Mouse (Mus musculus): ENCODE data around the gene Scyl1. TPM values are rescaled to one million over a fixed set of nuclear protein-coding genes. Genes with fewer than 3 reads are reported as not detected.

Scyl1 gene
- polyA plus RNA-seq, 1 experiment from 2014 or later: 86.3 TPM

GRCm38 (mm10) chr19:5756321-5756985 is 14.8 kb downstream of the Scyl1 start:
- H3K4me3 ChIP-seq (ENCODE audit: low read depth, low read length): no peak overlapping the region
- H3K36me3 ChIP-seq (ENCODE audit: control insufficient read depth, insufficient read depth, low read length): peaks cover 24% of the 10 kb centered on the region
- peaks cover 6% of the 10 kb centered on the region; the same call in 1 of the 2 replicates for H3K4me1 ChIP-seq (ENCODE audit: control insufficient read depth, insufficient read depth, low read length)
- no peaks in the 10 kb centered on the region for H3K9me3 ChIP-seq (replicated peaks; ENCODE audit: control insufficient read depth, low read length, poor library complexity, severe bottlenecking)
- peak; percentile 37; the same call in 1 of the 2 replicates for ATAC-seq
- 12% methylated on average over 28 of the region's 29 CpGs for WGBS
- peak overlapping the region; percentile 42; the same call in 1 of the 2 replicates for H3K9ac ChIP-seq (ENCODE audit: low read depth, low read length)
- H3K27me3 ChIP-seq (ENCODE audit: control insufficient read depth, insufficient read depth, low read depth, low read length): peaks cover 35% of the 10 kb centered on the region
- H3K4me2 ChIP-seq (ENCODE audit: low read length): peak overlapping the region; percentile 22; the same call in 1 of the 2 replicates
- no peak overlapping the region for H3K27ac ChIP-seq (ENCODE audit: low read length)

DNA sequence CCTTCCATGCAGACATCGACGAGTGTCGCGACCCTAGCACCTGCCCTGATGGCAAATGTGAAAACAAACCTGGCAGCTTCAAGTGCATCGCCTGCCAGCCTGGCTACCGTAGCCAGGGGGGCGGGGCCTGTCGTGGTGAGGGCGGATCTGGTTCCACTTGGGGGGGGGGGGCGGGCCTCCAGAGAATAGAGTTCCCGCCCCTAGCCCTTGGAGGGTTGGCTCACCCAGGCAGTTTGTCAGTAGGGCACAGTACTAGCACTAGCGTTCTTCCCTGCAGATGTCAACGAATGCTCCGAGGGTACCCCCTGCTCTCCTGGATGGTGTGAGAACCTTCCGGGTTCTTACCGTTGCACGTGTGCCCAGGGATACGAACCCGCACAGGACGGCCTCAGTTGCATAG is 19.5 kb downstream of the Scyl1 start:
- H3K9me3 ChIP-seq (replicated peaks; ENCODE audit: control insufficient read depth, low read length, poor library complexity, severe bottlenecking): no peaks in the 10 kb centered on the region
- H3K4me3 ChIP-seq (ENCODE audit: low read depth, low read length): no peak overlapping the region
- no peaks in the 10 kb centered on the region for H3K36me3 ChIP-seq (ENCODE audit: control insufficient read depth, insufficient read depth, low read length)
- H3K4me2 ChIP-seq (ENCODE audit: low read length): no peak overlapping the region
- 0 out of 2 replicates have a peak overlapping the region, but pooled peaks have one; percentile 50 for H3K9ac ChIP-seq (ENCODE audit: low read depth, low read length)
- no peak for ATAC-seq
- no peak overlapping the region for H3K27ac ChIP-seq (ENCODE audit: low read length)
- peaks cover 43% of the 10 kb centered on the region for H3K27me3 ChIP-seq (ENCODE audit: control insufficient read depth, insufficient read depth, low read depth, low read length)
- peaks cover 3% of the 10 kb centered on the region; the same call in 1 of the 2 replicates for H3K4me1 ChIP-seq (ENCODE audit: control insufficient read depth, insufficient read depth, low read length)
- WGBS: 8% methylated on average over 20 of the region's 20 CpGs

- no peak overlapping the region for H3K27ac ChIP-seq (ENCODE audit: low read length)
- H3K27me3 ChIP-seq (ENCODE audit: control insufficient read depth, insufficient read depth, low read depth, low read length): peaks cover 43% of the 10 kb centered on the region
- no peak for ATAC-seq
- WGBS: 8% methylated on average over 22 of the region's 22 CpGs
- H3K4me2 ChIP-seq (ENCODE audit: low read length): no peak overlapping the region
- peaks cover 6% of the 10 kb centered on the region for H3K4me1 ChIP-seq (ENCODE audit: control insufficient read depth, insufficient read depth, low read length)
- H3K9ac ChIP-seq (ENCODE audit: low read depth, low read length): peak overlapping the region; percentile 50; the same call in 1 of the 2 replicates
- no peaks in the 10 kb centered on the region for H3K9me3 ChIP-seq (replicated peaks; ENCODE audit: control insufficient read depth, low read length, poor library complexity, severe bottlenecking)
- H3K4me3 ChIP-seq (ENCODE audit: low read depth, low read length): no peak overlapping the region
- H3K36me3 ChIP-seq (ENCODE audit: control insufficient read depth, insufficient read depth, low read length): no peaks in the 10 kb centered on the region
These were observed 20.3 kb downstream of the Scyl1 start for GRCm38 (mm10) chr19:5750951-5751350.

GRCm38 (mm10) chr19:5749476-5749875 is 21.7 kb downstream of the Scyl1 start:
- H3K27ac ChIP-seq (ENCODE audit: low read length): no peak overlapping the region
- no peak overlapping the region for H3K9ac ChIP-seq (ENCODE audit: low read depth, low read length)
- no peaks in the 10 kb centered on the region for H3K9me3 ChIP-seq (replicated peaks; ENCODE audit: control insufficient read depth, low read length, poor library complexity, severe bottlenecking)
- H3K4me3 ChIP-seq (ENCODE audit: low read depth, low read length): no peak overlapping the region
- peaks cover 45% of the 10 kb centered on the region for H3K27me3 ChIP-seq (ENCODE audit: control insufficient read depth, insufficient read depth, low read depth, low read length)
- H3K4me1 ChIP-seq (ENCODE audit: control insufficient read depth, insufficient read depth, low read length): peaks cover 12% of the 10 kb centered on the region
- H3K4me2 ChIP-seq (ENCODE audit: low read length): no peak overlapping the region
- H3K36me3 ChIP-seq (ENCODE audit: control insufficient read depth, insufficient read depth, low read length): no peaks in the 10 kb centered on the region
- no peak for ATAC-seq
- WGBS: 88% methylated on average over 6 of the region's 6 CpGs

GRCm38 (mm10) chr19:5746907-5747363 is 24.3 kb downstream of the Scyl1 start:
- peaks cover 35% of the 10 kb centered on the region for H3K27me3 ChIP-seq (ENCODE audit: control insufficient read depth, insufficient read depth, low read depth, low read length)
- peak; percentile 27; the same call in 1 of the 2 replicates for ATAC-seq

DNA sequence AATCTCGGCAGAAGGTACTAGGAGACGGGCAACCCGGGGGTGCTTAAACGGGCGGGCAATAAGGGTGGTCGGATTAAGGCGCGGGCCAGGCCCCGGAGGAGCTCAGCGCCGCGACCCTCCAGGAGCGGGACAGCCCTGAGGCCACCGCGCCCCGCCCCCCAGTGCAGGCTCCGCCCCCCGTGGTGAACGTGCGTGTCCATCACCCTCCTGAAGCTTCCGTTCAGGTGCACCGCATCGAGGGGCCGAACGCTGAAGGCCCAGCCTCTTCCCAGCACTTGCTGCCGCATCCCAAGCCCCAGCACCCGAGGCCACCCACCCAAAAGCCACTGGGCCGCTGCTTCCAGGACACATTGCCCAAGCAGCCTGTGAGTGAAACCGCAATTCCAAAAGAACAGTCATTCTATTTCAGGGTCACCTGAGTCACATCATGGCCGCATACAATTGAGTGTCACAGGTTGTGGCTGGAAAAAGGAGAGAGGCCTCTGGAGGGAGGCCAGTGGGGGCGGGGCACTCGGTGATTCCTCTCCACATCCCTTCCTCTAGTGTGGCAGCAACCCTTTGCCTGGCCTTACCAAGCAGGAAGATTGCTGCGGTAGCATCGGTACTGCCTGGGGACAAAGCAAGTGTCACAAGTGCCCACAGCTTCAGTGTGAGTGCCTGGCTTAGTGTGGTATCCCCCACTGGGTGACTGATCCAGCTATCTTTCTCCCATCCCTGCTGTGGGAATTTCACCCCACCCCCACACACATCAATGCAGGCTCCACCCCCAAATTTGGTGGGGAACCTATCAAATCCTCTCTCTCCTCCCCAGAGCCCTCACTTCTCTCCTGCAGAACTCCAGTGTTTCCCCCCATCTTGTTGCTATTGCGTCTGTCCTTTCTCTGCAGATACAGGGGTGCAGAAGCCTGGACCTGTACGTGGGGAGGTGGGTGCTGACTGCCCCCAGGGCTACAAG is 25.2 kb downstream of the Scyl1 start:
- peak overlapping the region; percentile 26 for H3K4me3 ChIP-seq (ENCODE audit: low read depth, low read length)
- peaks cover 26% of the 10 kb centered on the region for H3K27me3 ChIP-seq (ENCODE audit: control insufficient read depth, insufficient read depth, low read depth, low read length)
- 4% methylated on average over 32 of the region's 36 CpGs for WGBS
- no peaks in the 10 kb centered on the region for H3K36me3 ChIP-seq (ENCODE audit: control insufficient read depth, insufficient read depth, low read length)
- peak overlapping the region; percentile 45 for H3K9ac ChIP-seq (ENCODE audit: low read depth, low read length)
- no peaks in the 10 kb centered on the region for H3K9me3 ChIP-seq (replicated peaks; ENCODE audit: control insufficient read depth, low read length, poor library complexity, severe bottlenecking)
- peaks cover 26% of the 10 kb centered on the region for H3K4me1 ChIP-seq (ENCODE audit: control insufficient read depth, insufficient read depth, low read length)
- ATAC-seq: peak; percentile 12; the same call in 1 of the 2 replicates
- H3K27ac ChIP-seq (ENCODE audit: low read length): no peak overlapping the region
- peak overlapping the region; percentile 53 for H3K4me2 ChIP-seq (ENCODE audit: low read length)

More at GRCm38 (mm10) chr19:5746907-5747363, 24.3 kb downstream of the Scyl1 start:
- Histone ChIP-seq H3K36me3 (ENCODE audit: control insufficient read depth, insufficient read depth, low read length) (no peaks in the 10 kb centered on the region), H3K4me1 (ENCODE audit: control insufficient read depth, insufficient read depth, low read length) (peaks cover 20% of the 10 kb centered on the region), H3K27ac (ENCODE audit: low read length) (no peak overlapping the region), H3K9me3 (replicated peaks; ENCODE audit: control insufficient read depth, low read length, poor library complexity, severe bottlenecking) (no peaks in the 10 kb centered on the region), H3K9ac (ENCODE audit: low read depth, low read length) (no peak overlapping the region), H3K4me2 (ENCODE audit: low read length) (no peak overlapping the region), H3K4me3 (ENCODE audit: low read depth, low read length) (no peak overlapping the region)
- 16% methylated on average over 12 of the region's 12 CpGs for WGBS

DNA sequence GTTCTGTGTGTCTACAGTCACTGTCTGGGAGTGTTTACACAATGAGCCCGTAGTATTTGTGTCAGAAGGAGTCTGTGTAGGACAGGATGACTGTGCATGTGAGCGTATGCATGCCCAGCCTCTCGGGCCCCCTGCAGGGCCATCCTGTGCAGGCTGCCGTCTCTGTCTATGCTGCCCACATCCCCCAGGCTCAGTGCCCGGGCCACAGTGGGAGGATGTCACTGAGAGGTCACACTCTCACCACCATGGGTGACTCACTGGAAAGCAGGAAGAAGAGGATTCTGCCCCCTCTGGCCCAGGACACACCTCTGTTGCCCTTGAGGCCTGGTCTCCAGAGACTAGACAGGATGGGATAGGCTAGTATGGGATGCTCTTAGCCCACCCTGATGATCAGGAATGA is 27.6 kb downstream of the Scyl1 start:
- H3K27ac ChIP-seq (ENCODE audit: low read length): no peak overlapping the region
- H3K4me3 ChIP-seq (ENCODE audit: low read depth, low read length): no peak overlapping the region
- ATAC-seq: no peak
- no peak overlapping the region for H3K4me2 ChIP-seq (ENCODE audit: low read length)
- peaks cover 14% of the 10 kb centered on the region for H3K27me3 ChIP-seq (ENCODE audit: control insufficient read depth, insufficient read depth, low read depth, low read length)
- no peak overlapping the region for H3K9ac ChIP-seq (ENCODE audit: low read depth, low read length)
- 62% methylated on average over 5 of the region's 5 CpGs for WGBS
- H3K36me3 ChIP-seq (ENCODE audit: control insufficient read depth, insufficient read depth, low read length): no peaks in the 10 kb centered on the region
- peaks cover 26% of the 10 kb centered on the region for H3K4me1 ChIP-seq (ENCODE audit: control insufficient read depth, insufficient read depth, low read length)
- H3K9me3 ChIP-seq (replicated peaks; ENCODE audit: control insufficient read depth, low read length, poor library complexity, severe bottlenecking): no peaks in the 10 kb centered on the region

DNA sequence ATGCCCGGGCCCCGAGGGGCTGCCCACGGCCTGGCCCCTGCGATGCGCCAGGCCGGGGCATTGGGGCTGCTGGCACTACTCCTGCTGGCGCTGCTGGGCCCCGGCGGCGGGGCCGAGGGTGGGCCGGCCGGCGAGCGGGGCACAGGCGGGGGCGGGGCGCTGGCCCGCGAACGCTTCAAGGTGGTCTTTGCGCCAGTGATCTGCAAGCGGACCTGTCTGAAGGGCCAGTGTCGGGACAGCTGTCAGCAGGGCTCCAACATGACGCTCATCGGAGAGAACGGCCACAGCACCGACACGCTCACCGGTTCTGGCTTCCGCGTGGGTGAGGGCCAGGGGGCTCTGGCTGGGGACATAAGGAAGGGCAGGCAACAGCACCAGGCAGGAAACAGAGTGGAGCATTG is 29.0 kb downstream of the Scyl1 start:
- Histone ChIP-seq H3K4me2 (ENCODE audit: low read length) (peak overlapping the region; percentile 99), H3K4me3 (ENCODE audit: low read depth, low read length) (peak overlapping the region; percentile 50), H3K4me1 (ENCODE audit: control insufficient read depth, insufficient read depth, low read length) (peaks cover 26% of the 10 kb centered on the region), H3K27me3 (ENCODE audit: control insufficient read depth, insufficient read depth, low read depth, low read length) (peaks cover 14% of the 10 kb centered on the region), H3K27ac (ENCODE audit: low read length) (peak overlapping the region; percentile 72), H3K9me3 (replicated peaks; ENCODE audit: control insufficient read depth, low read length, poor library complexity, severe bottlenecking) (no peaks in the 10 kb centered on the region), H3K36me3 (ENCODE audit: control insufficient read depth, insufficient read depth, low read length) (no peaks in the 10 kb centered on the region), H3K9ac (ENCODE audit: low read depth, low read length) (peak overlapping the region; percentile 81)
- WGBS: 2% methylated on average over 32 of the region's 32 CpGs
- peak; percentile 44; the same call in 1 of the 2 replicates for ATAC-seq

Data from midbrain, embryonic 16.5 days (tissue).